Mouse (Mus musculus) kidney, embryonic 15.5 days (tissue): ENCODE results near the gene Gm21093. TPM values are rescaled to one million over a fixed set of nuclear protein-coding genes. Genes with fewer than 3 reads are reported as not detected.
"Not testable (repeated sequence)": the region's sequence is repeated elsewhere in the genome, so short reads cannot be mapped to it uniquely, and the experiment has no call there.

Source experiments
- ATAC-seq: fragments of 200-750 bp; cut with Nextera tagmentation; replicated peaks from 2 replicates; pipeline ENCODE4 v1.8.0; 2017; ENCODE audit warnings: moderate TSS enrichment; ENCODE audit not compliant: low FRiP score
- H3K27ac ChIP-seq: fragments of 300-500 bp; sonication (generic); 2 replicates; pipeline ENCODE4 v1.5.1; 2015; ENCODE audit warnings: mild to moderate bottlenecking, inconsistent platforms
- H3K27me3 ChIP-seq: fragments of 300-500 bp; sonication (generic); 2 replicates; pipeline ENCODE4 v1.6.1; 2015; ENCODE audit warnings: inconsistent platforms
- H3K36me3 ChIP-seq: fragments of 300-500 bp; sonication (generic); 2 replicates; pipeline ENCODE4 v1.6.1; 2015; ENCODE audit warnings: inconsistent platforms
- H3K4me1 ChIP-seq: fragments of 300-500 bp; sonication (generic); 2 replicates; pipeline ENCODE4 v1.6.1; 2015; ENCODE audit warnings: inconsistent platforms
- H3K4me2 ChIP-seq: fragments of 300-500 bp; sonication (generic); 2 replicates; pipeline ENCODE4 v1.6.1; 2015; ENCODE audit warnings: moderate library complexity, mild to moderate bottlenecking, inconsistent platforms
- H3K4me3 ChIP-seq: fragments of 300-500 bp; sonication (generic); replicated peaks from 2 replicates; pipeline ENCODE4 v1.5.1; 2015; ENCODE audit warnings: mild to moderate bottlenecking, inconsistent platforms
- H3K9ac ChIP-seq: fragments of 300-500 bp; sonication (generic); 2 replicates; pipeline ENCODE4 v1.6.1; 2015; ENCODE audit warnings: mild to moderate bottlenecking, inconsistent platforms
- H3K9me3 ChIP-seq: fragments of 300-500 bp; sonication (generic); replicated peaks from 2 replicates; pipeline ENCODE4 v1.6.1; 2016; ENCODE audit warnings: inconsistent platforms
- WGBS: fragments of 180-500 bp; shearing (Covaris S2); methylation state at CpG from one replicate; pipeline ENCODE4 v1.1.7; 2015; ENCODE audit warnings: mixed read lengths; 5-methylcytosine and 5-hydroxymethylcytosine counted together
- polyA plus RNA-seq: library from polyadenylated mRNA; unstranded; fragments of >200 nt; fragmentation: Nextera tagmentation; extraction: Ambion mirVana; gene quantifications from 2 replicates; pipeline ENCODE4 v1.2.1, GENCODE M21; 2015

The Gm21093 gene
- polyA plus RNA-seq: not detected in 2 replicates

DNA sequence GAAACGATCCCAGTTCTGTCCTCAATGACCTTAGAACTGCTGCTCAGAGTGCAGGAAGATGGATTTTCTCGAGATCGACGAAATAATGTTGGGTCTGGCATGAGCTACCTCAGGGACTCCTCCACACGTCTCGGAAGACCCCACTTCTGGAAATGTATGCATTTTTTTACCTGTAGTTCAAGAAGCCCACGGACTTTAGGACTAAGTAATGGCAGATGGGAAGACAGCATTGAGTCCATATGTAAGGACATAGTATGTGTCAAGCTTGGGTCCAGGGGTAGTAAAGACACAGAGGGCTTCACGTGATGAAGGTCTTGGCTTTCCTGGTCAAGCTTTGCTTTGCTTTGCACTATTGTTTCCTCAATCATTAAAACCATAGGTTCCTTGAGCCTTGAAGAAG is at the start of gene Gm21093:
Gm21093 (minus strand) TSS at position 101 of the 400 bp plus-strand sequence.
- WGBS: no CpG with 5 or more reads among the region's 8 CpGs
- H3K4me2 ChIP-seq, H3K4me3 ChIP-seq, H3K4me1 ChIP-seq, H3K9me3 ChIP-seq, H3K9ac ChIP-seq, ATAC-seq, H3K27ac ChIP-seq, H3K27me3 ChIP-seq, H3K36me3 ChIP-seq: not testable (repeated sequence)

Other genes with a start within 250 kb of the Gm21093 start
- 21.7 and 22.4 TPM in 2 replicates for gene Gm21541, start 131.1 kb downstream of the Gm21093 start, polyA plus RNA-seq
- 1.9 and 2.2 TPM in 2 replicates for gene Gm20878, start 93.2 kb downstream of the Gm21093 start, polyA plus RNA-seq
- 0.21 TPM in 2 replicates for gene Fam205a4, start 68.7 kb downstream of the Gm21093 start, polyA plus RNA-seq
- not detected in 2 replicates for gene Gm3893, start 56.5 kb upstream of the Gm21093 start, polyA plus RNA-seq
- gene Gm13304, start 80.1 kb upstream of the Gm21093 start, polyA plus RNA-seq: 12.0 TPM in 1 of 2 replicates, not detected in the other
- not detected in 2 replicates for gene Gm13306, start 118.7 kb upstream of the Gm21093 start, polyA plus RNA-seq
- 0.52 TPM in 1 of 2 replicates, not detected in the other for gene Gm13305, start 133.9 kb upstream of the Gm21093 start, polyA plus RNA-seq
- not detected in 2 replicates for gene Gm10600, start 205.9 kb upstream of the Gm21093 start, polyA plus RNA-seq
- gene Ccl21b, start 221.0 kb upstream of the Gm21093 start, polyA plus RNA-seq: 0.68 TPM in 1 of 2 replicates, not detected in the other